Mouse (Mus musculus) forebrain, embryonic 12.5 days (tissue): ENCODE results near the gene Tjap1. TPM values are rescaled to one million over a fixed set of nuclear protein-coding genes. Genes with fewer than 3 reads are reported as not detected.

ENCODE experiments used
- ATAC-seq: fragments of 200-750 bp; cut with Nextera tagmentation; 2 replicates; pipeline ENCODE4 v1.8.0; 2017; ENCODE audit warnings: moderate TSS enrichment; ENCODE audit not compliant: low FRiP score
- H3K27ac ChIP-seq: fragments of 300-500 bp; sonication (generic); 2 replicates; pipeline ENCODE4 v1.5.1; 2016; ENCODE audit warnings: mild to moderate bottlenecking
- H3K27me3 ChIP-seq: fragments of 300-500 bp; sonication (generic); 2 replicates; pipeline ENCODE4 v1.6.1; 2016; ENCODE audit warnings: mild to moderate bottlenecking
- H3K36me3 ChIP-seq: fragments of 300-500 bp; sonication (generic); replicated peaks from 2 replicates; pipeline ENCODE4 v1.6.1; 2016; ENCODE audit warnings: mild to moderate bottlenecking
- H3K4me1 ChIP-seq: fragments of 300-500 bp; sonication (generic); 2 replicates; pipeline ENCODE4 v1.6.1; 2016
- H3K4me2 ChIP-seq: fragments of 300-500 bp; sonication (generic); 2 replicates; pipeline ENCODE4 v1.6.1; 2016; ENCODE audit warnings: mild to moderate bottlenecking, moderate library complexity
- H3K4me3 ChIP-seq: fragments of 300-500 bp; sonication (generic); replicated peaks from 2 replicates; pipeline ENCODE4 v1.5.1; 2016; ENCODE audit warnings: mild to moderate bottlenecking
- H3K9ac ChIP-seq: fragments of 300-500 bp; sonication (generic); 2 replicates; pipeline ENCODE4 v1.6.1; 2016; ENCODE audit warnings: mild to moderate bottlenecking
- H3K9me3 ChIP-seq: fragments of 300-500 bp; sonication (generic); 2 replicates; pipeline ENCODE4 v1.6.1; 2016
- WGBS: fragments of 180-500 bp; shearing (Covaris S2); methylation state at CpG from one replicate; pipeline ENCODE4 v1.1.7; 2016; 5-methylcytosine and 5-hydroxymethylcytosine counted together
- polyA plus RNA-seq: library from polyadenylated mRNA; unstranded; fragments of >200 nt; fragmentation: Nextera tagmentation; extraction: Ambion mirVana; gene quantifications from 2 replicates; pipeline ENCODE4 v1.2.1, GENCODE M21; 2016

Tjap1 gene
- polyA plus RNA-seq, 1 experiment from 2014 or later: 58.4 TPM

GRCm38 (mm10) chr17:46265502-46265901 lies 17.3 kb downstream of the Tjap1 start:
- no peaks in the 10 kb centered on the region for H3K9me3 ChIP-seq
- H3K4me1 ChIP-seq: no peaks in the 10 kb centered on the region
- H3K27me3 ChIP-seq: no peaks in the 10 kb centered on the region
- no peak overlapping the region for H3K4me3 ChIP-seq
- 89% methylated on average over 12 of the region's 12 CpGs for WGBS
- no peak overlapping the region for H3K4me2 ChIP-seq
- no peak overlapping the region for H3K9ac ChIP-seq
- 0 out of 2 replicates have a peak, but pooled peaks have one; percentile 7 for ATAC-seq
- peaks cover 76% of the 10 kb centered on the region for H3K36me3 ChIP-seq
- no peak overlapping the region for H3K27ac ChIP-seq

GRCm38 (mm10) chr17:46262201-46262694 lies 20.6 kb downstream of the Tjap1 start:
- no peak for ATAC-seq
- Histone ChIP-seq H3K4me3 (no peak overlapping the region), H3K36me3 (peaks cover 90% of the 10 kb centered on the region), H3K27me3 (no peaks in the 10 kb centered on the region), H3K4me1 (no peaks in the 10 kb centered on the region), H3K27ac (no peak overlapping the region), H3K4me2 (no peak overlapping the region), H3K9ac (no peak overlapping the region), H3K9me3 (no peaks in the 10 kb centered on the region)
- 86% methylated on average over 5 of the region's 5 CpGs for WGBS

- Histone ChIP-seq H3K36me3 (peaks cover 83% of the 10 kb centered on the region), H3K4me1 (peaks cover 7% of the 10 kb centered on the region), H3K9me3 (no peaks in the 10 kb centered on the region), H3K27ac (no peak overlapping the region), H3K27me3 (peaks cover 16% of the 10 kb centered on the region), H3K4me2 (no peak overlapping the region), H3K9ac (no peak overlapping the region), H3K4me3 (no peak overlapping the region)
- no peak for ATAC-seq
- WGBS: 88% methylated on average over 17 of the region's 17 CpGs
Observed at GRCm38 (mm10) chr17:46259675-46260074, 23.2 kb downstream of the Tjap1 start.

GRCm38 (mm10) chr17:46258279-46259053 lies 24.4 kb downstream of the Tjap1 start:
- H3K27me3 ChIP-seq: peaks cover 23% of the 10 kb centered on the region
- no peak for ATAC-seq
- WGBS: 87% methylated on average over 30 of the region's 30 CpGs
- H3K9me3 ChIP-seq: no peaks in the 10 kb centered on the region
- peaks cover 71% of the 10 kb centered on the region for H3K36me3 ChIP-seq
- H3K4me1 ChIP-seq: peaks cover 15% of the 10 kb centered on the region
- H3K4me3 ChIP-seq: no peak overlapping the region
- no peak overlapping the region for H3K4me2 ChIP-seq
- no peak overlapping the region for H3K9ac ChIP-seq
- no peak overlapping the region for H3K27ac ChIP-seq

- Histone ChIP-seq H3K4me2 (peak overlapping the region; percentile 99), H3K9me3 (no peaks in the 10 kb centered on the region), H3K4me1 (peaks cover 20% of the 10 kb centered on the region), H3K4me3 (peak overlapping the region; percentile 72; the same call in 1 of the 2 replicates), H3K9ac (no peak overlapping the region), H3K27me3 (peaks cover 23% of the 10 kb centered on the region), H3K27ac (no peak overlapping the region), H3K36me3 (peaks cover 60% of the 10 kb centered on the region)
- no peak for ATAC-seq
- WGBS: 36% methylated on average over 6 of the region's 6 CpGs
Observed at GRCm38 (mm10) chr17:46255147-46255546, 27.7 kb downstream of the Tjap1 start.

- H3K4me2 ChIP-seq: peak overlapping the region; percentile 99
- H3K27me3 ChIP-seq: peaks cover 23% of the 10 kb centered on the region
- no peaks in the 10 kb centered on the region for H3K9me3 ChIP-seq
- WGBS: under 1% methylated on average over 40 of the region's 54 CpGs
- peak overlapping the region; percentile 72 for H3K4me3 ChIP-seq
- peak overlapping the region; percentile 75 for H3K27ac ChIP-seq
- ATAC-seq: peak; percentile 67
- H3K9ac ChIP-seq: peak overlapping the region; percentile 85
- H3K36me3 ChIP-seq: peaks cover 59% of the 10 kb centered on the region
- peaks cover 24% of the 10 kb centered on the region for H3K4me1 ChIP-seq
Observed at GRCm38 (mm10) chr17:46254106-46254505, 28.7 kb downstream of the Tjap1 start.

- Histone ChIP-seq H3K9ac (peak within 1 kb of the TSS; percentile 85), H3K27ac (peak within 1 kb of the TSS; percentile 75), H3K27me3 (peaks cover 23% of the 10 kb centered on the region), H3K4me3 (peak within 1 kb of the TSS; percentile 72), H3K9me3 (no peaks in the 10 kb centered on the region), H3K4me1 (peaks cover 29% of the 10 kb centered on the region), H3K36me3 (peaks cover 54% of the 10 kb centered on the region), H3K4me2 (peak within 1 kb of the TSS; percentile 99)
- WGBS: 3% methylated on average over 41 of the region's 48 CpGs
- ATAC-seq: peak; percentile 91
Observed at GRCm38 (mm10) chr17:46253452-46254084, 29.3 kb downstream of the Tjap1 start, which contains the start of gene Lrrc73. Gene Lrrc73 (plus strand): TSS chr17:46253531.

GRCm38 (mm10) chr17:46252571-46253451 lies 30.0 kb downstream of the Tjap1 start:
- Histone ChIP-seq H3K4me1 (peaks cover 31% of the 10 kb centered on the region), H3K27ac (no peak overlapping the region; the same call in 1 of the 2 replicates), H3K9me3 (no peaks in the 10 kb centered on the region), H3K36me3 (peaks cover 46% of the 10 kb centered on the region), H3K27me3 (peaks cover 23% of the 10 kb centered on the region), H3K4me3 (peak overlapping the region; percentile 72), H3K4me2 (peak overlapping the region; percentile 99), H3K9ac (peak overlapping the region; percentile 85)
- 0 out of 2 replicates have a peak, but pooled peaks have one; percentile 0 for ATAC-seq
- 57% methylated on average over 14 of the region's 14 CpGs for WGBS

GRCm38 (mm10) chr17:46251174-46251573 lies 31.7 kb downstream of the Tjap1 start:
- WGBS: 79% methylated on average over 7 of the region's 7 CpGs
- Histone ChIP-seq H3K4me3 (no peak overlapping the region), H3K4me1 (peaks cover 39% of the 10 kb centered on the region)

GRCm38 (mm10) chr17:46248189-46248522 lies 34.7 kb downstream of the Tjap1 start:
- Histone ChIP-seq H3K27ac (peak overlapping the region; percentile 84), H3K9me3 (no peaks in the 10 kb centered on the region), H3K4me2 (peak overlapping the region; percentile 76), H3K4me1 (peaks cover 24% of the 10 kb centered on the region), H3K27me3 (no peaks in the 10 kb centered on the region), H3K4me3 (peak overlapping the region; percentile 92), H3K36me3 (peaks cover 63% of the 10 kb centered on the region), H3K9ac (peak overlapping the region; percentile 94)
- ATAC-seq: no peak; the same call in 1 of the 2 replicates
- whole genome bisulfite sequencing: under 1% methylated on average over 37 of the region's 37 CpGs

More at GRCm38 (mm10) chr17:46251174-46251573, 31.7 kb downstream of the Tjap1 start:
- peaks cover 33% of the 10 kb centered on the region for H3K36me3 ChIP-seq
- no peaks in the 10 kb centered on the region for H3K9me3 ChIP-seq
- no peak for ATAC-seq
- H3K27me3 ChIP-seq: peaks cover 22% of the 10 kb centered on the region
- H3K27ac ChIP-seq: no peak overlapping the region
- no peak overlapping the region for H3K4me2 ChIP-seq
- no peak overlapping the region for H3K9ac ChIP-seq

- Histone ChIP-seq H3K27me3 (no peaks in the 10 kb centered on the region), H3K36me3 (peaks cover 68% of the 10 kb centered on the region), H3K27ac (peak within 1 kb of the TSS; percentile 84), H3K9ac (peak within 1 kb of the TSS; percentile 94), H3K9me3 (no peaks in the 10 kb centered on the region), H3K4me2 (peak within 1 kb of the TSS; percentile 76), H3K4me1 (peaks cover 23% of the 10 kb centered on the region), H3K4me3 (peak within 1 kb of the TSS; percentile 92)
- ATAC-seq: peak; percentile 94
- under 1% methylated on average over 53 of the region's 53 CpGs for WGBS
Observed at GRCm38 (mm10) chr17:46247512-46248188, 35.2 kb downstream of the Tjap1 start, which contains the start of the genes Polr1c and Yipf3. Gene Polr1c (minus strand): TSS chr17:46248054. Gene Yipf3 (plus strand): TSS chr17:46248080.
